Mouse (Mus musculus) forebrain, postnatal 0 days (tissue): Measurements from ENCODE around the gene Ube2b. TPM values are rescaled to one million over a fixed set of nuclear protein-coding genes. Genes with fewer than 3 reads are reported as not detected.

ENCODE experiments used
- ATAC-seq: fragments of 200-750 bp; cut with Nextera tagmentation; 2 replicates; pipeline ENCODE4 v1.8.0; 2017; ENCODE audit warnings: mild to moderate bottlenecking, moderate library complexity
- DNase-seq: peaks from one replicate; pipeline ENCODE4 v3.0.0-alpha.2; 2015
- H3K27ac ChIP-seq: fragments of 300-500 bp; sonication (generic); 2 replicates; pipeline ENCODE4 v1.5.1; 2014; ENCODE audit warnings: low read depth, mild to moderate bottlenecking, antibody characterized with exemption, low read length, moderate library complexity, mixed read lengths
- H3K27me3 ChIP-seq: fragments of 300-500 bp; sonication (generic); 2 replicates; pipeline ENCODE4 v1.6.1; 2014; ENCODE audit warnings: mild to moderate bottlenecking, low read length, mixed read lengths; ENCODE audit not compliant: insufficient read depth
- H3K36me3 ChIP-seq: fragments of 300-500 bp; sonication (generic); 2 replicates; pipeline ENCODE4 v1.6.1; 2014; ENCODE audit warnings: mild to moderate bottlenecking, moderate library complexity; ENCODE audit not compliant: insufficient read depth
- H3K4me1 ChIP-seq: fragments of 300-500 bp; sonication (generic); 2 replicates; pipeline ENCODE4 v1.6.1; 2014; ENCODE audit warnings: antibody characterized with exemption; ENCODE audit not compliant: insufficient read depth
- H3K4me2 ChIP-seq: fragments of 300-500 bp; sonication (generic); 2 replicates; pipeline ENCODE4 v1.6.1; 2014; ENCODE audit warnings: low read depth, mild to moderate bottlenecking, moderate library complexity
- H3K4me3 ChIP-seq: fragments of 300-500 bp; sonication (generic); 2 replicates; pipeline ENCODE4 v1.5.1; 2014; ENCODE audit warnings: low read depth, low read length, mixed read lengths
- H3K9ac ChIP-seq: fragments of 300-500 bp; sonication (generic); 2 replicates; pipeline ENCODE4 v1.6.1; 2014; ENCODE audit warnings: mild to moderate bottlenecking
- H3K9me3 ChIP-seq: fragments of 300-500 bp; sonication (generic); 2 replicates; pipeline ENCODE4 v1.6.1; 2016; ENCODE audit warnings: low read length
- CTCF ChIP-seq: sonication (generic); IDR thresholded peaks from 2 replicates; pipeline ENCODE4 v1.5.1; 2016; ENCODE audit warnings: antibody characterized with exemption, control low read depth, low read depth
- WGBS: fragments of 180-500 bp; shearing (Covaris S2); extraction: QIAGEN DNeasy Blood & Tissue Kit; methylation state at CpG from one replicate; pipeline ENCODE4 v1.1.7; 2014; 5-methylcytosine and 5-hydroxymethylcytosine counted together
- polyA plus RNA-seq: library from polyadenylated mRNA; unstranded; fragments of >200 nt; fragmentation: Nextera tagmentation; extraction: Ambion mirVana; gene quantifications from 2 replicates; pipeline ENCODE4 v1.2.1, GENCODE M21; 2015
- total RNA-seq: library from RNA; depleted of rRNA; stranded (reverse); fragments of >200 nt; gene quantifications from 2 replicates; pipeline ENCODE4 v1.2.3, GENCODE M21; 2014

Ube2b gene
- total and polyA plus RNA-seq, 2 experiments from 2014 or later, result 162 to 249 TPM

- 76% methylated on average over 3 of the region's 3 CpGs for WGBS
- Histone ChIP-seq H3K4me1 (no peaks in the 10 kb centered on the region), H3K27ac (no peak overlapping the region), H3K4me3 (no peak overlapping the region), H3K36me3 (no peaks in the 10 kb centered on the region), H3K9ac (no peak overlapping the region), H3K9me3 (no peaks in the 10 kb centered on the region), H3K27me3 (no peaks in the 10 kb centered on the region), H3K4me2 (no peak overlapping the region)
- no peak for ATAC-seq
- no peak for TF ChIP-seq CTCF
- no peak for DNase-seq
Measured at GRCm38 (mm10) chr11:51944239-51944638, 56.3 kb downstream of the Ube2b start.

GRCm38 (mm10) chr11:51943500-51943841 lies 57.1 kb downstream of the Ube2b start:
- H3K4me3 ChIP-seq, result no peak overlapping the region
- H3K9ac ChIP-seq, result no peak overlapping the region
- no peaks in the 10 kb centered on the region for H3K4me1 ChIP-seq
- H3K27ac ChIP-seq, result peak overlapping the region; percentile 35; the same call in 1 of the 2 replicates
- no peak for DNase-seq
- no peak overlapping the region for H3K4me2 ChIP-seq
- H3K9me3 ChIP-seq, result no peaks in the 10 kb centered on the region
- TF ChIP-seq CTCF, result no peak
- 57% methylated on average over 6 of the region's 6 CpGs for WGBS
- no peaks in the 10 kb centered on the region for H3K27me3 ChIP-seq
- no peaks in the 10 kb centered on the region for H3K36me3 ChIP-seq
- ATAC-seq, result no peak

- WGBS, result 48% methylated on average over 15 of the region's 15 CpGs
- no peak overlapping the region for H3K9ac ChIP-seq
- peak overlapping the region; percentile 46; the same call in 1 of the 2 replicates for H3K27ac ChIP-seq
- no peaks in the 10 kb centered on the region for H3K27me3 ChIP-seq
- TF ChIP-seq CTCF, result no peak
- no peaks in the 10 kb centered on the region for H3K4me1 ChIP-seq
- no peaks in the 10 kb centered on the region for H3K9me3 ChIP-seq
- ATAC-seq (peak; percentile 88), DNase-seq (peak; percentile 31)
- H3K36me3 ChIP-seq, result no peaks in the 10 kb centered on the region
- no peak overlapping the region for H3K4me2 ChIP-seq
- H3K4me3 ChIP-seq, result no peak overlapping the region
Measured at GRCm38 (mm10) chr11:51942602-51943499, 57.7 kb downstream of the Ube2b start.

- ATAC-seq (no peak), DNase-seq (no peak)
- no peaks in the 10 kb centered on the region for H3K36me3 ChIP-seq
- TF ChIP-seq CTCF, result no peak
- no peak overlapping the region for H3K4me3 ChIP-seq
- H3K4me2 ChIP-seq, result no peak overlapping the region
- H3K9me3 ChIP-seq, result no peaks in the 10 kb centered on the region
- WGBS, result 72% methylated on average over 13 of the region's 13 CpGs
- no peaks in the 10 kb centered on the region for H3K4me1 ChIP-seq
- H3K27me3 ChIP-seq, result no peaks in the 10 kb centered on the region
- H3K9ac ChIP-seq, result no peak overlapping the region
- H3K27ac ChIP-seq, result no peak overlapping the region
Measured at GRCm38 (mm10) chr11:51940511-51940955, 60.0 kb downstream of the Ube2b start.

- Histone ChIP-seq H3K27me3 (no peaks in the 10 kb centered on the region), H3K9me3 (no peaks in the 10 kb centered on the region), H3K4me2 (no peak overlapping the region), H3K4me3 (no peak overlapping the region), H3K36me3 (no peaks in the 10 kb centered on the region), H3K9ac (no peak overlapping the region), H3K27ac (no peak overlapping the region), H3K4me1 (no peaks in the 10 kb centered on the region)
- ATAC-seq, result no peak
- WGBS, result 87% methylated on average over 8 of the region's 8 CpGs
- DNase-seq, result no peak
- no peak for TF ChIP-seq CTCF
Measured at GRCm38 (mm10) chr11:51939590-51939955, 61.0 kb downstream of the Ube2b start.

- H3K36me3 ChIP-seq, result no peaks in the 10 kb centered on the region
- no peak overlapping the region for H3K9ac ChIP-seq
- H3K4me1 ChIP-seq, result no peaks in the 10 kb centered on the region
- H3K4me2 ChIP-seq, result no peak overlapping the region
- no peak for ATAC-seq
- H3K4me3 ChIP-seq, result no peak overlapping the region
- no peak overlapping the region for H3K27ac ChIP-seq
- no peak for TF ChIP-seq CTCF
- DNase-seq, result no peak
- H3K27me3 ChIP-seq, result no peaks in the 10 kb centered on the region
- WGBS, result 88% methylated on average over 12 of the region's 12 CpGs
- H3K9me3 ChIP-seq, result no peaks in the 10 kb centered on the region
Measured at GRCm38 (mm10) chr11:51938817-51939589, 61.6 kb downstream of the Ube2b start.

GRCm38 (mm10) chr11:51937361-51937781 lies 63.2 kb downstream of the Ube2b start:
- Histone ChIP-seq H3K9ac (no peak overlapping the region), H3K27me3 (no peaks in the 10 kb centered on the region), H3K36me3 (no peaks in the 10 kb centered on the region), H3K4me1 (no peaks in the 10 kb centered on the region), H3K9me3 (no peaks in the 10 kb centered on the region), H3K27ac (no peak overlapping the region), H3K4me2 (no peak overlapping the region), H3K4me3 (no peak overlapping the region)
- DNase-seq (no peak), ATAC-seq (no peak)
- WGBS, result 59% methylated on average over 6 of the region's 6 CpGs
- TF ChIP-seq CTCF, result no peak
